Mouse (Mus musculus) spleen, postnatal 10 days (tissue): Measurements from ENCODE around the gene Rnf114.

Experiments
- DNase-seq, 2 experiments: peaks; one replicate each; pipeline ENCODE4 v3.0.0; 2021 to 2022; ENCODE audit warnings: low spot score in 2 of 2

Gene Rnf114

GRCm38 (mm10) chr2:167539536-167540476 lies 47.4 kb downstream of the Rnf114 start:
- DNase-seq: no peak

GRCm38 (mm10) chr2:167540477-167541110 lies 48.1 kb downstream of the Rnf114 start:
- no peak for DNase-seq

GRCm38 (mm10) chr2:167541324-167541723 lies 48.9 kb downstream of the Rnf114 start:
- no peak for DNase-seq

GRCm38 (mm10) chr2:167541761-167542160 lies 49.3 kb downstream of the Rnf114 start:
- DNase-seq: no peak

- DNase-seq: no peak
Measured at GRCm38 (mm10) chr2:167542361-167542760, 49.9 kb downstream of the Rnf114 start.

- no peak for DNase-seq
Measured at GRCm38 (mm10) chr2:167543121-167544003, 50.9 kb downstream of the Rnf114 start.

- no peak for DNase-seq
Measured at GRCm38 (mm10) chr2:167544004-167544356, 51.5 kb downstream of the Rnf114 start.

- DNase-seq: no peak
Measured at GRCm38 (mm10) chr2:167544456-167544855, 52.0 kb downstream of the Rnf114 start.

- DNase-seq: no peak
Measured at GRCm38 (mm10) chr2:167546447-167547195, 54.2 kb downstream of the Rnf114 start.

- no peak for DNase-seq
Measured at GRCm38 (mm10) chr2:167547444-167547843, 55.0 kb downstream of the Rnf114 start.

- DNase-seq: no peak
Measured at GRCm38 (mm10) chr2:167548961-167549360, 56.5 kb downstream of the Rnf114 start.

- no peak for DNase-seq
Measured at GRCm38 (mm10) chr2:167550341-167550854, 58.0 kb downstream of the Rnf114 start.

- no peak for DNase-seq
Measured at GRCm38 (mm10) chr2:167551342-167551920, 59.0 kb downstream of the Rnf114 start.

- no peak for DNase-seq
Measured at GRCm38 (mm10) chr2:167552292-167552691, 59.8 kb downstream of the Rnf114 start.

- DNase-seq: no peak
Measured at GRCm38 (mm10) chr2:167552927-167553402, 60.5 kb downstream of the Rnf114 start.

GRCm38 (mm10) chr2:167555766-167556165 lies 63.3 kb downstream of the Rnf114 start:
- DNase-seq: no peak

GRCm38 (mm10) chr2:167559413-167559812 lies 67.0 kb downstream of the Rnf114 start:
- no peak for DNase-seq

- DNase-seq: no peak
Measured at GRCm38 (mm10) chr2:167562101-167562500, 69.7 kb downstream of the Rnf114 start.

- no peak for DNase-seq
Measured at GRCm38 (mm10) chr2:167563035-167563434, 70.6 kb downstream of the Rnf114 start.

GRCm38 (mm10) chr2:167563703-167564102 lies 71.3 kb downstream of the Rnf114 start:
- no peak for DNase-seq
